Mouse (Mus musculus) cerebellum, adult 2 months (tissue): ENCODE data around the gene Gm9821.

ENCODE experiments used
- CTCF ChIP-seq: fragments of 200-500 bp; IDR thresholded peaks from 2 replicates; pipeline ENCODE4 v1.5.1; 2011; ENCODE audit warnings: low read depth, mild to moderate bottlenecking, control low read depth, low read length, moderate library complexity, borderline replicate concordance; ENCODE audit not compliant: insufficient read depth
- POLR2A ChIP-seq: fragments of 200-500 bp; IDR thresholded peaks from 2 replicates; pipeline ENCODE4 v1.6.1; 2011; ENCODE audit warnings: low read length, control low read depth, borderline replicate concordance; ENCODE audit not compliant: insufficient read depth

DNA sequence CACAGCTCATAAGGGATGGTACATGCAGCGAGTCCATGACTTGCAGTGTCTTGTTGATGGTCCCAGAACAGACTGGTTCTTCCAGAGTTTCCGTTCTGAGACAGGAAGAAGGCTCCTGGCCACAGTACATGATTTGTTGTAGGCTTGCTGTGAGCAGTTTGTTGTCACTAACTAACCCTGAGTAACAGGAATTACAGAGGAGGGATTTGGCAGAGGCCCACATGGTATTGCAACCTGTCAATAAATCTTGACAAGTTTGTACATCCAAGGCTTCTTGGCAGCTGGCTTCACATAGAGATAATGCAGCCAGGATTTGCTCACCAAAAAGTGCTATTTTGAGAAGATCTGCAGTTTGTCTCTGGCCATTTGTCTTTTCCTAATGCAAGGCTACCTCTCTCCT lies 39.4 kb upstream of the Gm9821 start:
- TF ChIP-seq CTCF (no peak), POLR2A (no peak)
